Comparison of ENCODE assay signal across 24 mouse cellular contexts in genomic region chr19:58110491-58110890, GRCm38 (mm10).
DNase-seq lines count a peak whose midpoint lies in the region; ATAC-seq lines count a peak whose summit lies in the region.
"Had no signal": no experiment of that assay in that cellular context is flagged by ENCODE, and none has a peak within 500 bp of the region (broad histone marks: within the 10 kb centered on the region; RNA-seq: fewer than 3 reads in every experiment).

No protein-coding gene starts in this region.

- H3K36me3 ChIP-seq in embryonic facial prominence, embryonic 14.5 days (ENCODE audit: control insufficient read depth, insufficient read depth, low read length) = no peaks in the 10 kb centered on the region
- H3K36me3 ChIP-seq in embryonic facial prominence, embryonic 10.5 days (replicated peaks) = no peaks in the 10 kb centered on the region
- H3K36me3 ChIP-seq in kidney, embryonic 14.5 days (ENCODE audit: control insufficient read depth, insufficient read depth, low read length) = no peaks in the 10 kb centered on the region
- no peaks in the 10 kb centered on the region for H3K36me3 ChIP-seq in kidney, embryonic 16.5 days (ENCODE audit: insufficient read depth, low read length)
- H3K36me3 ChIP-seq: embryonic facial prominence, embryonic 13.5 days; forebrain, embryonic 15.5 days; G1E had no signal

- 94% methylated on average over 3 of the region's 3 CpGs for WGBS in embryonic facial prominence, embryonic 14.5 days
- WGBS in embryonic facial prominence, embryonic 10.5 days = 97% methylated on average over 3 of the region's 3 CpGs
- WGBS in kidney, embryonic 14.5 days = 93% methylated on average over 3 of the region's 3 CpGs
- 98% methylated on average over 3 of the region's 3 CpGs for WGBS in kidney, embryonic 16.5 days

- no peaks in the 10 kb centered on the region for H3K9me3 ChIP-seq in embryonic facial prominence, embryonic 14.5 days (ENCODE audit: control insufficient read depth, low read length)
- H3K9me3 ChIP-seq in embryonic facial prominence, embryonic 10.5 days = no peaks in the 10 kb centered on the region
- no peaks in the 10 kb centered on the region for H3K9me3 ChIP-seq in kidney, embryonic 14.5 days (ENCODE audit: control insufficient read depth, low read length)
- no peaks in the 10 kb centered on the region for H3K9me3 ChIP-seq in kidney, embryonic 16.5 days (ENCODE audit: low read length)
- H3K9me3 ChIP-seq: embryonic facial prominence, embryonic 13.5 days; forebrain, embryonic 13.5 days; forebrain, embryonic 15.5 days had no signal

- no peak overlapping the region for H3K9ac ChIP-seq in embryonic facial prominence, embryonic 14.5 days (ENCODE audit: low read depth, low read length)
- no peak overlapping the region for H3K9ac ChIP-seq in kidney, embryonic 14.5 days (ENCODE audit: low read depth, low read length)
- no peak overlapping the region for H3K9ac ChIP-seq in kidney, embryonic 16.5 days (replicated peaks; ENCODE audit: low read length)
- H3K9ac ChIP-seq: embryonic facial prominence, embryonic 13.5 days; forebrain, embryonic 13.5 days; forebrain, embryonic 15.5 days; forebrain, postnatal 0 days had no signal

- no peak overlapping the region for H3K4me3 ChIP-seq in embryonic facial prominence, embryonic 14.5 days (ENCODE audit: low read depth, low read length)
- no peak overlapping the region for H3K4me3 ChIP-seq in embryonic facial prominence, embryonic 10.5 days
- H3K4me3 ChIP-seq in kidney, embryonic 14.5 days (ENCODE audit: low read length) = no peak overlapping the region
- H3K4me3 ChIP-seq in kidney, embryonic 16.5 days (ENCODE audit: low read length) = no peak overlapping the region
- H3K4me3 ChIP-seq: embryonic facial prominence, embryonic 13.5 days; forebrain, embryonic 13.5 days; forebrain, embryonic 15.5 days had no signal

- ATAC-seq in embryonic facial prominence, embryonic 14.5 days (ENCODE audit: low read depth) = 0 out of 2 replicates have a peak, but pooled peaks have one; percentile 30
- peak; percentile 55; the same call in 1 of the 2 replicates for ATAC-seq in kidney, embryonic 14.5 days (ENCODE audit: low FRiP score, low TSS enrichment)
- 0 out of 2 replicates have a peak, but pooled peaks have one; percentile 9 for ATAC-seq in kidney, embryonic 16.5 days (ENCODE audit: low FRiP score, low TSS enrichment)
- ATAC-seq: activated CD4-positive, CD25-positive, alpha-beta regulatory T cell, adult 4 months; CD4-positive, CD25-positive, alpha-beta regulatory T cell, adult 4 months; forebrain, embryonic 13.5 days; forebrain, embryonic 15.5 days; forebrain, postnatal 0 days; Patski had no signal

- no peaks in the 10 kb centered on the region for H3K4me1 ChIP-seq in embryonic facial prominence, embryonic 14.5 days (ENCODE audit: control insufficient read depth, insufficient read depth, low read length)
- peaks cover 25% of the 10 kb centered on the region for H3K4me1 ChIP-seq in embryonic facial prominence, embryonic 10.5 days
- H3K4me1 ChIP-seq in kidney, embryonic 14.5 days (ENCODE audit: control insufficient read depth, insufficient read depth, low read length) = no peaks in the 10 kb centered on the region
- no peaks in the 10 kb centered on the region for H3K4me1 ChIP-seq in kidney, embryonic 16.5 days (ENCODE audit: insufficient read depth, low read length)

- DNase-seq in embryonic facial prominence, embryonic 14.5 days (ENCODE audit: low spot score) = no peak
- no peak for DNase-seq in embryonic facial prominence, embryonic 10.5 days (ENCODE audit: low spot score)
- DNase-seq in kidney, adult 9 months = no peak
- no peak for DNase-seq in kidney, postnatal 14 days
- DNase-seq: adrenal gland, adult 8-10 months; adrenal gland, postnatal 14 days; adrenal gland, postnatal 36 days; B cell, adult 2 months; cerebellum, adult 11-12 months; cerebellum, adult 2 months; cerebellum, adult 9-10 months; cerebellum, postnatal 10 days; cerebellum, postnatal 25 days; forebrain, postnatal 0 days had no signal

- no peaks in the 10 kb centered on the region for H3K27me3 ChIP-seq in embryonic facial prominence, embryonic 14.5 days (replicated peaks; ENCODE audit: control insufficient read depth, insufficient read depth, low read length)
- peaks cover 36% of the 10 kb centered on the region for H3K27me3 ChIP-seq in embryonic facial prominence, embryonic 10.5 days (replicated peaks; ENCODE audit: low read depth, poor library complexity, severe bottlenecking)
- no peaks in the 10 kb centered on the region for H3K27me3 ChIP-seq in kidney, embryonic 14.5 days (ENCODE audit: control insufficient read depth, insufficient read depth, low read length)
- H3K27me3 ChIP-seq in kidney, embryonic 16.5 days (ENCODE audit: insufficient read depth, low read length) = no peaks in the 10 kb centered on the region
- H3K27me3 ChIP-seq: CH12.LX; embryonic facial prominence, embryonic 13.5 days; Patski had no signal

- no peak overlapping the region for H3K27ac ChIP-seq in embryonic facial prominence, embryonic 14.5 days (replicated peaks; ENCODE audit: low read depth, low read length)
- H3K27ac ChIP-seq in embryonic facial prominence, embryonic 10.5 days (replicated peaks) = no peak overlapping the region
- no peak overlapping the region for H3K27ac ChIP-seq in kidney, embryonic 14.5 days (ENCODE audit: low read depth, low read length)
- no peak overlapping the region for H3K27ac ChIP-seq in kidney, embryonic 16.5 days (ENCODE audit: low read length)
- H3K27ac ChIP-seq: embryonic facial prominence, embryonic 13.5 days; forebrain, embryonic 13.5 days; forebrain, embryonic 15.5 days had no signal

- no peak overlapping the region for H3K4me2 ChIP-seq in embryonic facial prominence, embryonic 14.5 days (ENCODE audit: low read depth, low read length)
- H3K4me2 ChIP-seq in kidney, embryonic 14.5 days (replicated peaks; ENCODE audit: low read depth, low read length) = no peak overlapping the region
- no peak overlapping the region for H3K4me2 ChIP-seq in kidney, embryonic 16.5 days (replicated peaks; ENCODE audit: low read depth, low read length)
- H3K4me2 ChIP-seq: embryonic facial prominence, embryonic 13.5 days; forebrain, embryonic 13.5 days; forebrain, embryonic 15.5 days had no signal
